Mouse (Mus musculus) liver, embryonic 11.5 days (tissue): ENCODE results near the gene Tjp3. TPM values are rescaled to one million over a fixed set of nuclear protein-coding genes. Genes with fewer than 3 reads are reported as not detected.

Experiments used
- ATAC-seq: fragments of 200-750 bp; cut with Nextera tagmentation; replicated peaks from 2 replicates; pipeline ENCODE4 v1.8.0; 2017; ENCODE audit warnings: moderate number of reproducible peaks, mild to moderate bottlenecking, moderate TSS enrichment, moderate library complexity; ENCODE audit not compliant: low FRiP score
- DNase-seq: peaks from one replicate; pipeline ENCODE4 v3.0.0-alpha.2; 2017; ENCODE audit warnings: low spot score
- H3K27ac ChIP-seq: fragments of 300-500 bp; sonication (generic); 2 replicates; pipeline ENCODE4 v1.5.1; 2014; ENCODE audit warnings: mild to moderate bottlenecking, low read depth, low read length, control low read depth
- H3K27me3 ChIP-seq: fragments of 300-500 bp; sonication (generic); replicated peaks from 2 replicates; pipeline ENCODE4 v1.6.1; 2014; ENCODE audit warnings: low read length, mixed read lengths; ENCODE audit not compliant: control insufficient read depth, insufficient read depth
- H3K36me3 ChIP-seq: fragments of 300-500 bp; sonication (generic); 2 replicates; pipeline ENCODE4 v1.6.1; 2014; ENCODE audit warnings: mild to moderate bottlenecking, low read length, moderate library complexity, mixed read lengths; ENCODE audit not compliant: control insufficient read depth, insufficient read depth
- H3K4me1 ChIP-seq: fragments of 300-500 bp; sonication (generic); replicated peaks from 2 replicates; pipeline ENCODE4 v1.6.1; 2014; ENCODE audit warnings: low read length, mixed read lengths; ENCODE audit not compliant: control insufficient read depth, insufficient read depth
- H3K4me2 ChIP-seq: fragments of 300-500 bp; sonication (generic); 2 replicates; pipeline ENCODE4 v1.6.1; 2014; ENCODE audit warnings: mild to moderate bottlenecking, control low read depth, moderate library complexity
- H3K4me3 ChIP-seq: fragments of 300-500 bp; sonication (generic); 2 replicates; pipeline ENCODE4 v1.5.1; 2014; ENCODE audit warnings: low read depth, low read length, control low read depth
- H3K9ac ChIP-seq: fragments of 300-500 bp; sonication (generic); 2 replicates; pipeline ENCODE4 v1.6.1; 2014; ENCODE audit warnings: low read depth, low read length, control low read depth
- H3K9me3 ChIP-seq: fragments of 300-500 bp; sonication (generic); 2 replicates; pipeline ENCODE4 v1.6.1; 2016; ENCODE audit warnings: low read length, inconsistent platforms, mixed read lengths; ENCODE audit not compliant: control insufficient read depth
- WGBS: fragments of 180-500 bp; shearing (Covaris S2); extraction: QIAGEN DNeasy Blood & Tissue Kit; methylation state at CpG from one replicate; pipeline ENCODE4 v1.1.7; 2014; 5-methylcytosine and 5-hydroxymethylcytosine counted together
- polyA plus RNA-seq: library from polyadenylated mRNA; unstranded; fragments of >200 nt; fragmentation: Nextera tagmentation; extraction: Ambion mirVana; gene quantifications from 2 replicates; pipeline ENCODE4 v1.2.1, GENCODE M21; 2014

Tjp3 gene
- polyA plus RNA-seq, 1 experiment from 2014 or later, result 1.8 TPM

- 83% methylated on average over 6 of the region's 6 CpGs for WGBS
- no peak for ATAC-seq
- Histone ChIP-seq H3K27ac (no peak overlapping the region), H3K4me2 (no peak overlapping the region), H3K27me3 (peaks cover 48% of the 10 kb centered on the region), H3K9me3 (no peaks in the 10 kb centered on the region), H3K36me3 (no peaks in the 10 kb centered on the region), H3K4me1 (0 out of 2 replicates have a peak, but pooled peaks cover 6% of the 10 kb centered on the region), H3K9ac (no peak overlapping the region), H3K4me3 (no peak overlapping the region)
- DNase-seq, result no peak
Observed at GRCm38 (mm10) chr10:81245166-81245565, 46.2 kb downstream of the Tjp3 start.

DNA sequence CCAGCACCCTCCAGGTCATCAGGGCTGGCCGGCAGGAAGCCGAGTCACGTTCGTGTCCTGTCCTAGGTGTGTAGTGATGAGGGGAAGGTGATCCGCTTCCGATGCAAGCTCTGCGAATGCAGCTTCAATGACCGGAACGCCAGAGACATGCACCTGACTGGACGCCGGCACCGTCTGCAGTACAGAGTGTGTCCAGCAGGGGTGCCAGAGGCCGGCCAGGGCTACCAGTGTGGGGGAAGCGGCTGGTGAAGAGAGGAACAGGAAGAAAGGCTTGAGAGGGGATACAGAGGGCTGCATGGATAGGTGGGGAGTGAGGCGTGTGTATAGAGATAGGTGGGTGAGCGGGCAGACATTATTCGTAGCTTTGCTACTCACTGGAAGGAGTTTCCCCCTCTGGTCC, 46.8 kb downstream of the Tjp3 start:
- Histone ChIP-seq H3K4me2 (no peak overlapping the region), H3K4me1 (0 out of 2 replicates have a peak, but pooled peaks cover 6% of the 10 kb centered on the region), H3K27ac (no peak overlapping the region), H3K9me3 (no peaks in the 10 kb centered on the region), H3K27me3 (peaks cover 54% of the 10 kb centered on the region), H3K4me3 (no peak overlapping the region), H3K9ac (no peak overlapping the region), H3K36me3 (no peaks in the 10 kb centered on the region)
- ATAC-seq (peak; percentile 57; the same call in 1 of the 2 replicates), DNase-seq (peak; percentile 84)
- 8% methylated on average over 17 of the region's 17 CpGs for WGBS

- Histone ChIP-seq H3K9me3 (no peaks in the 10 kb centered on the region), H3K9ac (no peak overlapping the region), H3K4me3 (no peak overlapping the region), H3K4me2 (no peak overlapping the region), H3K27me3 (peaks cover 59% of the 10 kb centered on the region), H3K36me3 (no peaks in the 10 kb centered on the region), H3K27ac (no peak overlapping the region), H3K4me1 (0 out of 2 replicates have a peak, but pooled peaks cover 1% of the 10 kb centered on the region)
- WGBS, result 68% methylated on average over 4 of the region's 4 CpGs
- no peak for ATAC-seq
- DNase-seq, result no peak
Observed at GRCm38 (mm10) chr10:81244146-81244545, 47.2 kb downstream of the Tjp3 start.

- WGBS, result 89% methylated on average over 16 of the region's 16 CpGs
- H3K4me2 ChIP-seq, result no peak overlapping the region
- H3K4me1 ChIP-seq, result no peaks in the 10 kb centered on the region
- H3K9me3 ChIP-seq, result no peaks in the 10 kb centered on the region
- H3K9ac ChIP-seq, result no peak overlapping the region
- H3K27ac ChIP-seq, result no peak overlapping the region
- no peak overlapping the region for H3K4me3 ChIP-seq
- H3K27me3 ChIP-seq, result peaks cover 71% of the 10 kb centered on the region
- DNase-seq, result no peak
- ATAC-seq, result no peak
- H3K36me3 ChIP-seq, result no peaks in the 10 kb centered on the region
Observed at GRCm38 (mm10) chr10:81242021-81242420, 49.4 kb downstream of the Tjp3 start.

- H3K4me2 ChIP-seq, result no peak overlapping the region
- no peak for ATAC-seq
Observed at GRCm38 (mm10) chr10:81240876-81241275, 50.5 kb downstream of the Tjp3 start.

GRCm38 (mm10) chr10:81238618-81239017, 52.8 kb downstream of the Tjp3 start:
- Histone ChIP-seq H3K27ac (no peak overlapping the region), H3K9ac (no peak overlapping the region), H3K4me3 (no peak overlapping the region), H3K4me2 (no peak overlapping the region), H3K9me3 (no peaks in the 10 kb centered on the region), H3K4me1 (peaks cover 3% of the 10 kb centered on the region), H3K36me3 (no peaks in the 10 kb centered on the region), H3K27me3 (peaks cover 66% of the 10 kb centered on the region)
- no peak for DNase-seq
- WGBS, result 85% methylated on average over 2 of the region's 2 CpGs
- ATAC-seq, result no peak

More at GRCm38 (mm10) chr10:81240876-81241275, 50.5 kb downstream of the Tjp3 start:
- Histone ChIP-seq H3K27me3 (peaks cover 74% of the 10 kb centered on the region), H3K9ac (no peak overlapping the region), H3K4me1 (no peaks in the 10 kb centered on the region), H3K9me3 (no peaks in the 10 kb centered on the region), H3K4me3 (no peak overlapping the region), H3K36me3 (no peaks in the 10 kb centered on the region), H3K27ac (no peak overlapping the region)
- WGBS, result 21% methylated on average over 13 of the region's 13 CpGs
- DNase-seq, result no peak

DNA sequence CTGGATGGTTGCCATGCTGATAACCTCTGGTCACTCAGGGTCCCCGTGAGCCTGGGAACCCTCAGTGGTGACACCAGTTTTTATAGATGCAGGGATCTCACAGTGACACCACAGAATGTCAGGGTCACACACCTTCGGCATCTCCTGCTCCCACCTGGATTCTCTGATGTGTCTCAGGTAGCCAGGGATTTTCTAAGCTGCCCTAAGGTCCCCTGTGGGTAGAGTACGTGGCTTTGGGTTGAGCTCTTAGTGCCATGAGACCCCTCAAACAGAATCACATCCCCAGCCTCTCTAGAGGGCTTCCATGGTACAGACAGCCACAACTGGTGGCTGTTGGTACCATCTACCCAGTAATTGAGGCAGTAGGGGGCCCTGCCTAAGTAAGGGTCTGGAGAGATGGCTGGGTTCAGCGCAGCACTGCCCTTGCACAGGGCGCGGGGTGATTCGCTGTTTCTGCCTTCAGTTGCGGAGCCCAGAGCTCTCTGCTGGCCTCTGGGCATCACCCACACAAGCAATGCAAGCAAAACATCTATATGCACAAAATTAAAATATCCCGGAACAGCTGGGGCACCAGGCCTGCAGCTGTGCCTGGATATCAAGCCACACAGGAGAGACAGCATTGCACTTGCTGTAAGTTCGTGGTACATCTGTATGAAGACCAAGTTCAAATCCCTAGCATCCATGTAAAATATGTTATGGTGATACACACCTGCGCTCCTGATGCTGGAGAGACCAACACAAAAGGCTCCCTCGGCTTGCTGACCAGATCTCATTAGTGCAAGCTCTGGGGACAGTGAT, 54.7 kb downstream of the Tjp3 start:
- no peak overlapping the region for H3K4me3 ChIP-seq
- DNase-seq, result no peak
- H3K4me2 ChIP-seq, result no peak overlapping the region
- H3K9ac ChIP-seq, result no peak overlapping the region
- no peak overlapping the region for H3K27ac ChIP-seq
- ATAC-seq, result no peak
- H3K4me1 ChIP-seq, result peaks cover 10% of the 10 kb centered on the region
- no peaks in the 10 kb centered on the region for H3K9me3 ChIP-seq
- 81% methylated on average over 12 of the region's 12 CpGs for WGBS
- H3K36me3 ChIP-seq, result no peaks in the 10 kb centered on the region
- H3K27me3 ChIP-seq, result peaks cover 60% of the 10 kb centered on the region

DNA sequence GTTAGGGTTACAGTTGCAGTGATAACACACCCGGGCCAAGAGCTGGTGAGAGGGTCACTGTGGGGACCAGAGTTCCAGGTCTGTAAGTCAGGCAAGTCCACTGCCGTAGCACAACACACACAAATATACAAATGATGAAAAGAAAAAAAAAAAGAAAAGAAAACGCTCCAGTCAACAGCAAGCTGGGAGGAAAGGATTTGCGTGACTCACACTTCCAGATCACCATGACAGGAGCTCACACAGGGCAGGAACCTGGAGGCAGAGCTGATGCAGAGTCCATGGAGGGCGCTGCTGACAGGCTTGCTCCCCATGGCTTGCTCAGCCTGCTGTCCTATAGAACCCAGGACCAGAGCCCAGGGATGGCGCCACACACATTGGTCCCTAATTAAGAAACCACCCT, 57.2 kb downstream of the Tjp3 start:
- WGBS, result 74% methylated on average over 6 of the region's 6 CpGs
- H3K4me1 ChIP-seq, result peaks cover 10% of the 10 kb centered on the region
- ATAC-seq (no peak), DNase-seq (no peak)
- H3K27me3 ChIP-seq, result peaks cover 60% of the 10 kb centered on the region
- H3K27ac ChIP-seq, result no peak overlapping the region
- H3K9ac ChIP-seq, result no peak overlapping the region
- no peaks in the 10 kb centered on the region for H3K36me3 ChIP-seq
- no peak overlapping the region for H3K4me2 ChIP-seq
- 0 out of 2 replicates have a peak overlapping the region, but pooled peaks have one; percentile 75 for H3K4me3 ChIP-seq
- no peaks in the 10 kb centered on the region for H3K9me3 ChIP-seq

DNA sequence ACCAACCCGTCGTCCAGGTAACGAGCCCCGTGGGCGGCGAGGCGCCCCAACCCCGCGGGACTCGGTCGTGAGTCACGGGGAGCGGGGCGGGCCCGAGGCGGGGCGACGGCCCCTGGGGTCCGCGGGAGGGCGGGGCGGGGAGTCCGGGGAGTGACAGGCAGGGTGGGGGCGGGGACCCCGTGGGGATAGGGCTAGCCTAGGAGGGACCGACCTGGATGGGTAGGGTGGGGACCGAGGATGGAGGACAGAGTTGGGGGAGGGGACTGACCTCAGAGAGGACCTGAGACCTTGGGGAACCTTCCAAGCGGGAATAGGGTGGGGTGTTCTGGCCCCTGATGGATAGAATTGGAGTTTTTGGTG, 58.2 kb downstream of the Tjp3 start:
- ATAC-seq, result peak; percentile 65; the same call in 1 of the 2 replicates
- Histone ChIP-seq H3K27me3 (peaks cover 62% of the 10 kb centered on the region), H3K27ac (peak overlapping the region; percentile 25; the same call in 1 of the 2 replicates)

More for the DNA sequence above, 58.2 kb downstream of the Tjp3 start:
- Histone ChIP-seq H3K36me3 (no peaks in the 10 kb centered on the region), H3K9me3 (no peaks in the 10 kb centered on the region), H3K4me2 (peak overlapping the region; percentile 79), H3K4me3 (peak overlapping the region; percentile 75), H3K4me1 (peaks cover 10% of the 10 kb centered on the region), H3K9ac (peak overlapping the region; percentile 75)
- no peak for DNase-seq
- WGBS, result 1% methylated on average over 22 of the region's 28 CpGs
